Mouse (Mus musculus): ENCODE data around the gene Tlr7. TPM values are rescaled to one million over a fixed set of nuclear protein-coding genes. Genes with fewer than 3 reads are reported as not detected.
"Not testable (repeated sequence)": the region's sequence is repeated elsewhere in the genome, so short reads cannot be mapped to it uniquely, and the experiment has no call there.

The Tlr7 gene
- 301 and 340 TPM in 2 replicates for polyA plus RNA-seq (2012; ENCODE audit: insufficient read depth, insufficient read length, missing spikeins)

GRCm38 (mm10) chrX:167330399-167330798, at the start of gene Tlr7:
Gene Tlr7 (minus strand): TSS chrX:167330558.
- peaks cover 28% of the 10 kb centered on the region for H3K4me1 ChIP-seq (ENCODE audit: control insufficient read depth, insufficient read depth, low read length)
- H3K4me3 ChIP-seq (ENCODE audit: insufficient read depth, low read length), result peak within 1 kb of the TSS; percentile 71
- H3K27ac ChIP-seq (ENCODE audit: insufficient read depth, low read depth, low read length), result peak within 1 kb of the TSS; percentile 99
- TF ChIP-seq CTCF (IDR thresholded peaks at IDR 0.05; ENCODE audit: low read depth, low read length) (no peak), POLR2A (IDR thresholded peaks at IDR 0.05; ENCODE audit: borderline replicate concordance, low read depth, low read length) (no peak)

- Histone ChIP-seq H3K27ac (ENCODE audit: insufficient read depth, low read depth, low read length) (no peak overlapping the region), H3K4me3 (ENCODE audit: insufficient read depth, low read length) (no peak overlapping the region), H3K4me1 (ENCODE audit: control insufficient read depth, insufficient read depth, low read length) (peaks cover 18% of the 10 kb centered on the region)
- TF ChIP-seq CTCF (IDR thresholded peaks at IDR 0.05; ENCODE audit: low read depth, low read length), result no peak
- TF ChIP-seq POLR2A (IDR thresholded peaks at IDR 0.05; ENCODE audit: borderline replicate concordance, low read depth, low read length), result no peak
Measured at GRCm38 (mm10) chrX:167380073-167380472, 49.7 kb upstream of the Tlr7 start.

- H3K4me1 ChIP-seq (ENCODE audit: control insufficient read depth, insufficient read depth, low read length); H3K4me3 ChIP-seq (ENCODE audit: insufficient read depth, low read length); H3K27ac ChIP-seq (ENCODE audit: insufficient read depth, low read depth, low read length): not testable (repeated sequence)
Measured at GRCm38 (mm10) chrX:167361231-167361630, 30.9 kb upstream of the Tlr7 start.

GRCm38 (mm10) chrX:167359704-167360103, 29.3 kb upstream of the Tlr7 start:
- Histone ChIP-seq H3K27ac (ENCODE audit: insufficient read depth, low read depth, low read length) (no peak overlapping the region), H3K4me1 (ENCODE audit: control insufficient read depth, insufficient read depth, low read length) (peaks cover 14% of the 10 kb centered on the region)
- TF ChIP-seq CTCF (IDR thresholded peaks at IDR 0.05; ENCODE audit: low read depth, low read length) (no peak), POLR2A (IDR thresholded peaks at IDR 0.05; ENCODE audit: borderline replicate concordance, low read depth, low read length) (no peak)

GRCm38 (mm10) chrX:167357415-167357814, 27.1 kb upstream of the Tlr7 start:
- H3K4me3 ChIP-seq (ENCODE audit: insufficient read depth, low read length), result no peak overlapping the region
- no peak overlapping the region for H3K27ac ChIP-seq (ENCODE audit: insufficient read depth, low read depth, low read length)
- TF ChIP-seq CTCF (IDR thresholded peaks at IDR 0.05; ENCODE audit: low read depth, low read length) (no peak), POLR2A (IDR thresholded peaks at IDR 0.05; ENCODE audit: borderline replicate concordance, low read depth, low read length) (no peak)
- peaks cover 25% of the 10 kb centered on the region for H3K4me1 ChIP-seq (ENCODE audit: control insufficient read depth, insufficient read depth, low read length)

More at GRCm38 (mm10) chrX:167359704-167360103, 29.3 kb upstream of the Tlr7 start:
- H3K4me3 ChIP-seq (ENCODE audit: insufficient read depth, low read length), result no peak overlapping the region

GRCm38 (mm10) chrX:167355965-167356364, 25.6 kb upstream of the Tlr7 start:
- Histone ChIP-seq H3K4me1 (ENCODE audit: control insufficient read depth, insufficient read depth, low read length) (peaks cover 25% of the 10 kb centered on the region), H3K4me3 (ENCODE audit: insufficient read depth, low read length) (no peak overlapping the region), H3K27ac (ENCODE audit: insufficient read depth, low read depth, low read length) (no peak overlapping the region)
- TF ChIP-seq POLR2A (IDR thresholded peaks at IDR 0.05; ENCODE audit: borderline replicate concordance, low read depth, low read length), result no peak
- no peak for TF ChIP-seq CTCF (IDR thresholded peaks at IDR 0.05; ENCODE audit: low read depth, low read length)

- Histone ChIP-seq H3K4me1 (ENCODE audit: control insufficient read depth, insufficient read depth, low read length) (peaks cover 21% of the 10 kb centered on the region), H3K4me3 (ENCODE audit: insufficient read depth, low read length) (no peak overlapping the region), H3K27ac (ENCODE audit: insufficient read depth, low read depth, low read length) (peak overlapping the region; percentile 90)
- TF ChIP-seq CTCF (IDR thresholded peaks at IDR 0.05; ENCODE audit: low read depth, low read length) (no peak), POLR2A (IDR thresholded peaks at IDR 0.05; ENCODE audit: borderline replicate concordance, low read depth, low read length) (no peak)
Measured at GRCm38 (mm10) chrX:167353617-167354016, 23.3 kb upstream of the Tlr7 start.

GRCm38 (mm10) chrX:167346440-167346839, 16.1 kb upstream of the Tlr7 start:
- Histone ChIP-seq H3K4me1 (ENCODE audit: control insufficient read depth, insufficient read depth, low read length) (peaks cover 10% of the 10 kb centered on the region), H3K4me3 (ENCODE audit: insufficient read depth, low read length) (no peak overlapping the region), H3K27ac (ENCODE audit: insufficient read depth, low read depth, low read length) (no peak overlapping the region)
- TF ChIP-seq CTCF (IDR thresholded peaks at IDR 0.05; ENCODE audit: low read depth, low read length) (no peak), POLR2A (IDR thresholded peaks at IDR 0.05; ENCODE audit: borderline replicate concordance, low read depth, low read length) (no peak)

- TF ChIP-seq CTCF (IDR thresholded peaks at IDR 0.05; ENCODE audit: low read depth, low read length) (no peak), POLR2A (IDR thresholded peaks at IDR 0.05; ENCODE audit: borderline replicate concordance, low read depth, low read length) (no peak)
- no peak overlapping the region for H3K4me3 ChIP-seq (ENCODE audit: insufficient read depth, low read length)
- no peak overlapping the region for H3K27ac ChIP-seq (ENCODE audit: insufficient read depth, low read depth, low read length)
Measured at GRCm38 (mm10) chrX:167344356-167344755, 14.0 kb upstream of the Tlr7 start.

GRCm38 (mm10) chrX:167341811-167342210, 11.5 kb upstream of the Tlr7 start:
- Histone ChIP-seq H3K4me1 (ENCODE audit: control insufficient read depth, insufficient read depth, low read length) (peaks cover 21% of the 10 kb centered on the region), H3K4me3 (ENCODE audit: insufficient read depth, low read length) (no peak overlapping the region), H3K27ac (ENCODE audit: insufficient read depth, low read depth, low read length) (no peak overlapping the region)
- TF ChIP-seq CTCF (IDR thresholded peaks at IDR 0.05; ENCODE audit: low read depth, low read length) (no peak), POLR2A (IDR thresholded peaks at IDR 0.05; ENCODE audit: borderline replicate concordance, low read depth, low read length) (no peak)

More at GRCm38 (mm10) chrX:167344356-167344755, 14.0 kb upstream of the Tlr7 start:
- H3K4me1 ChIP-seq (ENCODE audit: control insufficient read depth, insufficient read depth, low read length), result peaks cover 10% of the 10 kb centered on the region

- H3K4me3 ChIP-seq (ENCODE audit: insufficient read depth, low read length), result no peak overlapping the region
- H3K27ac ChIP-seq (ENCODE audit: insufficient read depth, low read depth, low read length), result no peak overlapping the region
- H3K4me1 ChIP-seq (ENCODE audit: control insufficient read depth, insufficient read depth, low read length), result peaks cover 21% of the 10 kb centered on the region
- no peak for TF ChIP-seq POLR2A (IDR thresholded peaks at IDR 0.05; ENCODE audit: borderline replicate concordance, low read depth, low read length)
Measured at GRCm38 (mm10) chrX:167340190-167340589, 9.8 kb upstream of the Tlr7 start.
